Mouse (Mus musculus): ENCODE measurements at regions not wholly inside any gene's neighbourhood (a gene's known extent, or its start where the extent isn't known, plus 50 kb on each side); places are given as distances from the start of the nearest gene placed in this dataset.

- H3K27ac ChIP-seq (replicated peaks; ENCODE audit: low read depth, low read length): no peak overlapping the region
- no peak overlapping the region for H3K9ac ChIP-seq (replicated peaks; ENCODE audit: low read length)
- DNase-seq (peak; percentile 41), ATAC-seq (ENCODE audit: low FRiP score, low TSS enrichment) (no peak; the same call in 1 of the 2 replicates)
- no peak overlapping the region for H3K4me3 ChIP-seq (replicated peaks; ENCODE audit: low read depth, low read length)
- no peaks in the 10 kb centered on the region for H3K27me3 ChIP-seq (ENCODE audit: control insufficient read depth, insufficient read depth, low read length)
- H3K9me3 ChIP-seq (ENCODE audit: control insufficient read depth, low read length): no peaks in the 10 kb centered on the region
- H3K4me1 ChIP-seq (ENCODE audit: control insufficient read depth, insufficient read depth, low read length): no peaks in the 10 kb centered on the region
- H3K36me3 ChIP-seq (ENCODE audit: control insufficient read depth, insufficient read depth, low read length): no peaks in the 10 kb centered on the region
- 66% methylated on average over 2 of the region's 2 CpGs for WGBS
- H3K4me2 ChIP-seq (ENCODE audit: low read length): no peak overlapping the region
These were observed 311.6 kb upstream of the Lrrc4c start for GRCm38 (mm10) chr2:96006204-96006868.

Measured in midbrain, embryonic 14.5 days (tissue).